Mouse (Mus musculus): ENCODE data around the gene Plaur. TPM values are rescaled to one million over a fixed set of nuclear protein-coding genes. Genes with fewer than 3 reads are reported as not detected.

The Plaur gene
- polyA plus RNA-seq, 1 experiment from 2014 or later, result 1.8 TPM

- Histone ChIP-seq H3K9ac (ENCODE audit: low read depth, low read length) (no peak overlapping the region), H3K9me3 (ENCODE audit: control insufficient read depth, low read length) (no peaks in the 10 kb centered on the region), H3K27ac (ENCODE audit: low read depth, low read length) (no peak overlapping the region), H3K4me1 (ENCODE audit: control insufficient read depth, insufficient read depth, low read depth, low read length) (no peaks in the 10 kb centered on the region), H3K27me3 (replicated peaks; ENCODE audit: control insufficient read depth, insufficient read depth, low read length) (no peaks in the 10 kb centered on the region), H3K4me3 (ENCODE audit: low read length) (no peak overlapping the region), H3K4me2 (ENCODE audit: low read length) (no peak overlapping the region), H3K36me3 (ENCODE audit: control insufficient read depth, insufficient read depth, low read length) (no peaks in the 10 kb centered on the region)
- no peak for ATAC-seq
- WGBS, result 86% methylated on average over 5 of the region's 5 CpGs
Observed at GRCm38 (mm10) chr7:24455726-24456125, 6.6 kb upstream of the Plaur start.

- Histone ChIP-seq H3K4me1 (ENCODE audit: control insufficient read depth, insufficient read depth, low read depth, low read length) (no peaks in the 10 kb centered on the region; the same call in 1 of the 2 replicates), H3K27me3 (replicated peaks; ENCODE audit: control insufficient read depth, insufficient read depth, low read length) (no peaks in the 10 kb centered on the region; the same call in 1 of the 2 replicates), H3K9me3 (ENCODE audit: control insufficient read depth, low read length) (no peaks in the 10 kb centered on the region), H3K4me3 (ENCODE audit: low read length) (no peak overlapping the region), H3K9ac (ENCODE audit: low read depth, low read length) (no peak overlapping the region), H3K4me2 (ENCODE audit: low read length) (no peak overlapping the region), H3K27ac (ENCODE audit: low read depth, low read length) (no peak overlapping the region), H3K36me3 (ENCODE audit: control insufficient read depth, insufficient read depth, low read length) (no peaks in the 10 kb centered on the region)
- no peak for ATAC-seq
- WGBS, result 75% methylated on average over 9 of the region's 10 CpGs
Observed at GRCm38 (mm10) chr7:24457726-24458370, 4.4 kb upstream of the Plaur start.

DNA sequence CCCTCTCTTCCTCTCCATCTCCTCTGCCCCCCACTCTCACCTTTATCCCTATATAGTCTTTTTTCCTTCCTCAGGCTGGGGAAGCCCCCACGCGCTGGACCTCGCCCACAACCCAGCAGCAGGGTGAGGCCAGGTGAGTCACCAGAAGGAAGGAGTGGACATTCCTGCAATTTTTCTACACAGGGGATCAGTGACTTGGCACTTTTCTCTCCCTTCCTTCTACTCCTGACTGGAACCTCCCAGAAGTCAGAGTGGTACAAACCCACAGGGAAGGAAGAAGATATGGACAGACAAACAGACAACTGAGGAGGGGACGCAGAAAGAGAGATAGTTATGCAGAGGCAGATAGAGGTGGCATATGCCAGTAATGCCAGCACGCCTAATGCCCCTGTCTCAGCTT lies 2.8 kb upstream of the Plaur start:
- H3K4me3 ChIP-seq (ENCODE audit: low read length), result no peak overlapping the region
- H3K4me1 ChIP-seq (ENCODE audit: control insufficient read depth, insufficient read depth, low read depth, low read length), result peaks cover 3% of the 10 kb centered on the region; the same call in 1 of the 2 replicates
- H3K4me2 ChIP-seq (ENCODE audit: low read length), result no peak overlapping the region
- H3K9ac ChIP-seq (ENCODE audit: low read depth, low read length), result no peak overlapping the region
- H3K27ac ChIP-seq (ENCODE audit: low read depth, low read length), result no peak overlapping the region
- no peak for ATAC-seq
- 84% methylated on average over 5 of the region's 5 CpGs for WGBS
- H3K27me3 ChIP-seq (replicated peaks; ENCODE audit: control insufficient read depth, insufficient read depth, low read length), result no peaks in the 10 kb centered on the region; the same call in 1 of the 2 replicates
- no peaks in the 10 kb centered on the region for H3K9me3 ChIP-seq (ENCODE audit: control insufficient read depth, low read length)
- H3K36me3 ChIP-seq (ENCODE audit: control insufficient read depth, insufficient read depth, low read length), result no peaks in the 10 kb centered on the region

DNA sequence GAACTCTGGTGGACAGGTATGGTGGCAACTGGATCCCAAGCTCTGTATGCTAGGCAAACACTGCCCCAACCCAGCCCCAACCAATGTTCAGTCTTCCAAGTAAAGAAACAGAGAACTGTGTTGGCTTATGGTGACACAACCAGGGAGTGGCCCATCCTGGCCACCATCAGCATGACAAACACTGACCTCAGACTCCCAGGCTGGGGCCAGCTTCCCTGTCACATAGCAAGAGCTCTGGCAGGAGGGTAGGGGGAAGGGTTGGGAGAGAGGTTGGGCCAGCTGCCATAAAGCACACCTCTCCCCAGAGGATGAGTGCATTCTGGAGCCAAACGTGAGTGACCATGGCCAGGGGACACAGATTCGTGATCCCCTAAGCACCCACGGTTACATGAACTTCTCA lies 2.4 kb upstream of the Plaur start:
- peaks cover 3% of the 10 kb centered on the region; the same call in 1 of the 2 replicates for H3K4me1 ChIP-seq (ENCODE audit: control insufficient read depth, insufficient read depth, low read depth, low read length)
- H3K36me3 ChIP-seq (ENCODE audit: control insufficient read depth, insufficient read depth, low read length), result no peaks in the 10 kb centered on the region
- no peak overlapping the region for H3K27ac ChIP-seq (ENCODE audit: low read depth, low read length)
- H3K4me3 ChIP-seq (ENCODE audit: low read length), result no peak overlapping the region
- no peak overlapping the region for H3K9ac ChIP-seq (ENCODE audit: low read depth, low read length)
- 60% methylated on average over 3 of the region's 3 CpGs for WGBS
- no peaks in the 10 kb centered on the region for H3K9me3 ChIP-seq (ENCODE audit: control insufficient read depth, low read length)
- no peak for ATAC-seq
- no peak overlapping the region for H3K4me2 ChIP-seq (ENCODE audit: low read length)
- no peaks in the 10 kb centered on the region; the same call in 1 of the 2 replicates for H3K27me3 ChIP-seq (replicated peaks; ENCODE audit: control insufficient read depth, insufficient read depth, low read length)

- H3K4me2 ChIP-seq (ENCODE audit: low read length), result no peak overlapping the region
- H3K9me3 ChIP-seq (ENCODE audit: control insufficient read depth, low read length), result no peaks in the 10 kb centered on the region
Observed at GRCm38 (mm10) chr7:24461376-24462051, 770 bp upstream of the Plaur start.

DNA sequence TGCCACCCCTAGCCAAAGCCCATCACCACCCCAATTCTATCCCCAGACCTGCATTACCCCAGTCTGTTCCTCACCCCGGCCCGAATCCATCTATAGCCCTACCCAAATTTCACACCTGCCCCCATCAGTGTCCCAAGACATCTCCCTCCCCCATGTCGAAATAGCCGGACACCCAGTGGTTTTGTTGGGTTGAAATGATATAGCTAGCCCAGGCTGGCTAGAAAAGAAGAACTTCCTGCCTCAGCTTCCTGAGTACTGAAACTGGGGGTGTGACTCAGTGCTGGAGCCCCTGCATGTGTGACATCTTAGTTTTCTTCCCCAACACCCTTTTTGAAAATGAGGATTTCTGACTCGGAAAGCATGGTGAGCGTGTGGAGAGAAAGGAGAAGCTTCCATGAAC lies 4.6 kb downstream of the Plaur start:
- WGBS, result 92% methylated on average over 6 of the region's 6 CpGs
- H3K27ac ChIP-seq (ENCODE audit: low read depth, low read length), result no peak overlapping the region
- H3K4me3 ChIP-seq (ENCODE audit: low read length), result no peak overlapping the region
- ATAC-seq, result no peak
- H3K4me1 ChIP-seq (ENCODE audit: control insufficient read depth, insufficient read depth, low read depth, low read length), result peaks cover 3% of the 10 kb centered on the region; the same call in 1 of the 2 replicates
- H3K9me3 ChIP-seq (ENCODE audit: control insufficient read depth, low read length), result no peaks in the 10 kb centered on the region
- no peaks in the 10 kb centered on the region; the same call in 1 of the 2 replicates for H3K27me3 ChIP-seq (replicated peaks; ENCODE audit: control insufficient read depth, insufficient read depth, low read length)
- H3K4me2 ChIP-seq (ENCODE audit: low read length), result no peak overlapping the region
- no peaks in the 10 kb centered on the region for H3K36me3 ChIP-seq (ENCODE audit: control insufficient read depth, insufficient read depth, low read length)
- H3K9ac ChIP-seq (ENCODE audit: low read depth, low read length), result no peak overlapping the region

More at GRCm38 (mm10) chr7:24461376-24462051, 770 bp upstream of the Plaur start:
- H3K27ac ChIP-seq (ENCODE audit: low read depth, low read length), result no peak overlapping the region
- no peak for ATAC-seq
- WGBS, result 63% methylated on average over 13 of the region's 14 CpGs
- H3K4me1 ChIP-seq (ENCODE audit: control insufficient read depth, insufficient read depth, low read depth, low read length), result peaks cover 3% of the 10 kb centered on the region; the same call in 1 of the 2 replicates
- no peak overlapping the region for H3K9ac ChIP-seq (ENCODE audit: low read depth, low read length)
- H3K4me3 ChIP-seq (ENCODE audit: low read length), result no peak overlapping the region
- H3K36me3 ChIP-seq (ENCODE audit: control insufficient read depth, insufficient read depth, low read length), result no peaks in the 10 kb centered on the region
- H3K27me3 ChIP-seq (replicated peaks; ENCODE audit: control insufficient read depth, insufficient read depth, low read length), result no peaks in the 10 kb centered on the region; the same call in 1 of the 2 replicates

GRCm38 (mm10) chr7:24467886-24468285 lies 5.6 kb downstream of the Plaur start:
- 0 out of 2 replicates have a peak, but pooled peaks cover 2% of the 10 kb centered on the region for H3K4me1 ChIP-seq (ENCODE audit: control insufficient read depth, insufficient read depth, low read depth, low read length)
- no peak overlapping the region for H3K4me2 ChIP-seq (ENCODE audit: low read length)
- H3K9me3 ChIP-seq (ENCODE audit: control insufficient read depth, low read length), result no peaks in the 10 kb centered on the region
- no peak overlapping the region for H3K27ac ChIP-seq (ENCODE audit: low read depth, low read length)
- 89% methylated on average over 5 of the region's 5 CpGs for WGBS
- H3K4me3 ChIP-seq (ENCODE audit: low read length), result no peak overlapping the region
- no peak for ATAC-seq
- no peak overlapping the region for H3K9ac ChIP-seq (ENCODE audit: low read depth, low read length)
- no peaks in the 10 kb centered on the region for H3K36me3 ChIP-seq (ENCODE audit: control insufficient read depth, insufficient read depth, low read length)
- no peaks in the 10 kb centered on the region for H3K27me3 ChIP-seq (replicated peaks; ENCODE audit: control insufficient read depth, insufficient read depth, low read length)

- no peaks in the 10 kb centered on the region for H3K4me1 ChIP-seq (ENCODE audit: control insufficient read depth, insufficient read depth, low read depth, low read length)
- H3K36me3 ChIP-seq (ENCODE audit: control insufficient read depth, insufficient read depth, low read length), result no peaks in the 10 kb centered on the region
- H3K9ac ChIP-seq (ENCODE audit: low read depth, low read length), result no peak overlapping the region
- no peaks in the 10 kb centered on the region for H3K9me3 ChIP-seq (ENCODE audit: control insufficient read depth, low read length)
- H3K27me3 ChIP-seq (replicated peaks; ENCODE audit: control insufficient read depth, insufficient read depth, low read length), result no peaks in the 10 kb centered on the region
- H3K27ac ChIP-seq (ENCODE audit: low read depth, low read length), result no peak overlapping the region
- no peak overlapping the region for H3K4me2 ChIP-seq (ENCODE audit: low read length)
- ATAC-seq, result no peak
- H3K4me3 ChIP-seq (ENCODE audit: low read length), result no peak overlapping the region
- WGBS, result 82% methylated on average over 3 of the region's 3 CpGs
Observed at GRCm38 (mm10) chr7:24469126-24469525, 6.8 kb downstream of the Plaur start.

DNA sequence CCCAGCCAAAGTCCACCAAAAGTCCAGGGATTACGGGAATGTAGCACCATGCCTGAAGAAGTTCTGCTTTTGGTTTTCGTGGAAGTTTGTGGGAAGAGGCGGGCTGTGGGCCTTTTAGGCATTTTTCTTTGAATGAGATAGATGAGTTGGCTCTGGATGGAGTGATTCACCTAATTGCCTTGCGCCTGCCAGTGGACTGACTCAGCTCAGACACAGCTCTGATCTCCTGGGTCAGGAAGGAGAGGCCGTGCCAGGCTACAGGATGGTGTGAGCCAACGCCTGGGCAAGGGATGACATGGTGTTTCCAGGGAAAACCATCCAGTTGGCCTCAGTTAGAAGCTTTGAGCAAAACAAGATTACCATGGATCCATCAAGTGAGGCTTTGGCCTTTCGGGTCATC lies 8.1 kb downstream of the Plaur start:
- Histone ChIP-seq H3K4me3 (ENCODE audit: low read length) (no peak overlapping the region), H3K4me2 (ENCODE audit: low read length) (no peak overlapping the region), H3K36me3 (ENCODE audit: control insufficient read depth, insufficient read depth, low read length) (no peaks in the 10 kb centered on the region), H3K4me1 (ENCODE audit: control insufficient read depth, insufficient read depth, low read depth, low read length) (peaks cover 3% of the 10 kb centered on the region), H3K27me3 (replicated peaks; ENCODE audit: control insufficient read depth, insufficient read depth, low read length) (no peaks in the 10 kb centered on the region), H3K9me3 (ENCODE audit: control insufficient read depth, low read length) (no peaks in the 10 kb centered on the region), H3K27ac (ENCODE audit: low read depth, low read length) (no peak overlapping the region), H3K9ac (ENCODE audit: low read depth, low read length) (no peak overlapping the region)
- 94% methylated on average over 7 of the region's 7 CpGs for WGBS
- no peak for ATAC-seq

Data from hindbrain, embryonic 16.5 days (tissue).